Mouse (Mus musculus) lung, postnatal 25 days (tissue): ENCODE measurements around the gene Ugt1a10.
A peak's percentile ranks its signal among the peaks of the same experiment; 100 is the strongest.
"Not testable (repeated sequence)": the region's sequence is repeated elsewhere in the genome, so short reads cannot be mapped to it uniquely, and the experiment has no call there.

ENCODE experiments used
- DNase-seq: peaks from one replicate; pipeline ENCODE4 v3.0.0; 2022; ENCODE audit warnings: low spot score

Gene Ugt1a10

GRCm38 (mm10) chr1:88140492-88140891, 85.3 kb downstream of the Ugt1a10 start:
- peak; percentile 33 for DNase-seq

GRCm38 (mm10) chr1:88143966-88144675, 88.9 kb downstream of the Ugt1a10 start:
- peak; percentile 34 for DNase-seq

- peak; percentile 31 for DNase-seq
Measured at GRCm38 (mm10) chr1:88145278-88145677, 90.1 kb downstream of the Ugt1a10 start.

- DNase-seq, result not testable (repeated sequence)
Measured at GRCm38 (mm10) chr1:88150133-88150532, 94.9 kb downstream of the Ugt1a10 start.

GRCm38 (mm10) chr1:88158430-88158829, 103.2 kb downstream of the Ugt1a10 start:
- DNase-seq, result no peak

GRCm38 (mm10) chr1:88165711-88166110, 110.5 kb downstream of the Ugt1a10 start, which contains the start of gene Ugt1a5:
TSS of gene Ugt1a5 (plus strand) at chr1:88166012.
- no peak for DNase-seq

GRCm38 (mm10) chr1:88172190-88172589, 117.0 kb downstream of the Ugt1a10 start:
- DNase-seq, result not testable (repeated sequence)

- DNase-seq, result no peak
Measured at GRCm38 (mm10) chr1:88179657-88180056, 124.5 kb downstream of the Ugt1a10 start.

GRCm38 (mm10) chr1:88186325-88186935, 131.2 kb downstream of the Ugt1a10 start:
- no peak for DNase-seq

GRCm38 (mm10) chr1:88192136-88192535, 136.9 kb downstream of the Ugt1a10 start:
- no peak for DNase-seq

GRCm38 (mm10) chr1:88195687-88196086, 140.5 kb downstream of the Ugt1a10 start:
- no peak for DNase-seq

- DNase-seq, result no peak
Measured at GRCm38 (mm10) chr1:88197443-88197842, 142.3 kb downstream of the Ugt1a10 start.

GRCm38 (mm10) chr1:88199996-88200395, 144.8 kb downstream of the Ugt1a10 start:
- no peak for DNase-seq

- DNase-seq, result no peak
Measured at GRCm38 (mm10) chr1:88200456-88200855, 145.3 kb downstream of the Ugt1a10 start, which contains the start of gene Ugt1a2. TSS of gene Ugt1a2 (plus strand) at chr1:88200601.

- DNase-seq, result peak; percentile 77
Measured at GRCm38 (mm10) chr1:88205294-88205922, 150.2 kb downstream of the Ugt1a10 start, which contains the start of gene Dnajb3. TSS of gene Dnajb3 (minus strand) at chr1:88205782.

GRCm38 (mm10) chr1:88206843-88207479, 151.8 kb downstream of the Ugt1a10 start:
- DNase-seq, result no peak

GRCm38 (mm10) chr1:88211812-88212211, 156.6 kb downstream of the Ugt1a10 start, which contains the start of gene Ugt1a1:
TSS of gene Ugt1a1 (plus strand) at chr1:88211959.
- DNase-seq, result peak; percentile 2

- peak; percentile 10 for DNase-seq
Measured at GRCm38 (mm10) chr1:88212341-88213045, 157.3 kb downstream of the Ugt1a10 start.

- DNase-seq, result peak; percentile 0
Measured at GRCm38 (mm10) chr1:88213061-88213460, 157.9 kb downstream of the Ugt1a10 start.

- DNase-seq, result peak; percentile 5
Measured at GRCm38 (mm10) chr1:88213766-88214461, 158.7 kb downstream of the Ugt1a10 start.

GRCm38 (mm10) chr1:88214462-88214952, 159.3 kb downstream of the Ugt1a10 start:
- no peak for DNase-seq
